ENCODE assay signal across 9 mouse cellular contexts in genomic region chr9:72791681-72792080, GRCm38 (mm10). TPM values are rescaled to one million over a fixed set of nuclear protein-coding genes. Genes with fewer than 3 reads are reported as not detected.
DNase-seq lines count a peak whose midpoint lies in the region; ATAC-seq and TF ChIP-seq lines count a peak whose summit lies in the region.
"Had no signal": no experiment of that assay in that cellular context is flagged by ENCODE, and none has a peak within 500 bp of the region (broad histone marks: within the 10 kb centered on the region; RNA-seq: fewer than 3 reads in every experiment).

No protein-coding gene starts in this region.

- H3K9me3 ChIP-seq in hindbrain, postnatal 0 days (ENCODE audit: low read length): no peaks in the 10 kb centered on the region
- H3K9me3 ChIP-seq: stomach, embryonic 15.5 days had no signal

- WGBS in hindbrain, postnatal 0 days: 12% methylated on average over 6 of the region's 6 CpGs

- H3K9ac ChIP-seq in hindbrain, postnatal 0 days (replicated peaks; ENCODE audit: low read length): no peak overlapping the region
- H3K9ac ChIP-seq: stomach, embryonic 15.5 days had no signal

- no peaks in the 10 kb centered on the region for H3K27me3 ChIP-seq in hindbrain, postnatal 0 days (ENCODE audit: insufficient read depth, low read length)
- H3K27me3 ChIP-seq: stomach, embryonic 15.5 days had no signal

- no peaks in the 10 kb centered on the region for H3K4me1 ChIP-seq in hindbrain, postnatal 0 days (ENCODE audit: insufficient read depth, low read length)
- H3K4me1 ChIP-seq: stomach, embryonic 15.5 days had no signal

- no peak overlapping the region for H3K4me3 ChIP-seq in hindbrain, postnatal 0 days (ENCODE audit: low read length)
- H3K4me3 ChIP-seq in left cerebral cortex, adult 2 months: no peak overlapping the region
- H3K4me3 ChIP-seq: stomach, embryonic 15.5 days had no signal

- peak; percentile 97 for DNase-seq in 3T3-L1 (ENCODE audit: low read depth, low spot score)
- DNase-seq in adipocyte (ENCODE audit: low spot score): peak; percentile 52
- DNase-seq in gastrocnemius, postnatal 10 days: peak; percentile 16
- DNase-seq in hindbrain, postnatal 0 days (ENCODE audit: low spot score): peak; percentile 47
- DNase-seq in lung, postnatal 14 days: peak; percentile 20
- DNase-seq in thymus, postnatal 25 days: no peak
- DNase-seq in left cerebral cortex, adult 2 months (ENCODE audit: extremely low spot score in 1 of 2, low spot score in 2 of 2): no peak
- no peak for DNase-seq in ovary, postnatal 10 days (ENCODE audit: low spot score)

- no peak for TF ChIP-seq CTCF in hindbrain, postnatal 0 days (IDR thresholded peaks at IDR 0.05; ENCODE audit: low read depth)
- no peak for TF ChIP-seq CTCF in left cerebral cortex, adult 2 months (IDR thresholded peaks at IDR 0.05)

- ATAC-seq in hindbrain, postnatal 0 days: no peak

- H3K4me2 ChIP-seq in hindbrain, postnatal 0 days (ENCODE audit: low read depth, low read length): peak overlapping the region; percentile 33
- H3K4me2 ChIP-seq: stomach, embryonic 15.5 days had no signal

- intact Hi-C loops in left cerebral cortex, adult 2 months (cut with DNase I): no loop called here

- no peak overlapping the region for H3K27ac ChIP-seq in hindbrain, postnatal 0 days
- no peak overlapping the region for H3K27ac ChIP-seq in left cerebral cortex, adult 2 months
- H3K27ac ChIP-seq: stomach, embryonic 15.5 days had no signal

- no peaks in the 10 kb centered on the region for H3K36me3 ChIP-seq in hindbrain, postnatal 0 days (ENCODE audit: insufficient read depth, low read length)
- H3K36me3 ChIP-seq: stomach, embryonic 15.5 days had no signal

RNA-seq across cellular contexts. Expression of gene Prtg, which starts 15.0 kb away (rescaled TPM):
- under 1 TPM; 0.49 to 0.95 TPM for total RNA-seq in gastrocnemius, postnatal 10 days (2021)
- 1.4 and 4.4 TPM in 2 replicates for total RNA-seq in hindbrain, postnatal 0 days (2014; rRNA removed)
- 0.59 and 0.65 TPM in 2 replicates for polyA plus RNA-seq in hindbrain, postnatal 0 days (2015; fragmentation: Nextera tagmentation; extraction: Ambion mirVana)
- 1 to 10 TPM; 1.5 to 1.8 TPM for total RNA-seq in left cerebral cortex, adult 2 months (2021)

Comparison
In these comparisons a context has a peak if more than half of its experiments do, and no peak if none do; other contexts are left out.
1. DNase-seq: peak in 3T3-L1 (single experiment), adipocyte (single experiment), gastrocnemius, postnatal 10 days (single experiment), hindbrain, postnatal 0 days (single experiment) and lung, postnatal 14 days (single experiment); none in thymus, postnatal 25 days (single experiment), left cerebral cortex, adult 2 months (0 of 2) and ovary, postnatal 10 days (single experiment).